Mouse (Mus musculus) liver, postnatal 0 days (tissue): ENCODE measurements around the gene Pex7.

ENCODE experiments used
- CTCF ChIP-seq: sonication (generic); IDR thresholded peaks from 2 replicates; pipeline ENCODE4 v1.5.1; 2016; ENCODE audit warnings: antibody characterized with exemption, low read depth
- EP300 ChIP-seq: IDR thresholded peaks from 2 replicates; pipeline ENCODE4 v1.6.1; 2016; ENCODE audit warnings: antibody characterized with exemption, low read depth, mild to moderate bottlenecking

GRCm38 (mm10) chr10:19855597-19856306 is 51.7 kb downstream of the Pex7 start:
- TF ChIP-seq CTCF (no peak), EP300 (no peak)
